Mouse (Mus musculus) C2C12 (cell line): Measurements from ENCODE around the gene Pim1. TPM values are rescaled to one million over a fixed set of nuclear protein-coding genes. Genes with fewer than 3 reads are reported as not detected.
"Not testable (repeated sequence)": the region's sequence is repeated elsewhere in the genome, so short reads cannot be mapped to it uniquely, and the experiment has no call there.

Source experiments
- H3K27me3 ChIP-seq: one replicate; pipeline ENCODE4 v1.6.1; 2011; ENCODE audit not compliant: control insufficient read depth, insufficient read depth, insufficient read length
- H3K36me3 ChIP-seq: one replicate; pipeline ENCODE4 v1.6.1; 2011; ENCODE audit not compliant: control insufficient read depth, insufficient read depth
- H3K4me3 ChIP-seq: one replicate; pipeline ENCODE4 v1.5.1; 2011; ENCODE audit warnings: mild to moderate bottlenecking, control low read depth; ENCODE audit not compliant: poor library complexity, insufficient read depth, severe bottlenecking
- H3K79me2 ChIP-seq: one replicate; pipeline ENCODE4 v1.6.1; 2011; ENCODE audit not compliant: control insufficient read depth, insufficient read depth
- H3K79me3 ChIP-seq: one replicate; pipeline ENCODE4 v1.6.1; 2011; ENCODE audit warnings: low read depth, control low read depth
- H3ac ChIP-seq: one replicate; pipeline ENCODE3; 2011; ENCODE audit warnings: low read depth; ENCODE audit not compliant: control insufficient read depth, insufficient read length
- CEBPB ChIP-seq: IDR thresholded peaks from one replicate; pipeline ENCODE4 v1.6.1; 2011; ENCODE audit warnings: low read depth, mild to moderate bottlenecking, control low read depth, moderate library complexity
- CTCF ChIP-seq: IDR thresholded peaks from one replicate; pipeline ENCODE4 v1.5.1; 2011; ENCODE audit not compliant: control insufficient read depth, insufficient read depth, insufficient read length
- FOSL1 ChIP-seq: IDR thresholded peaks from one replicate; pipeline ENCODE4 v1.8.0; 2011; ENCODE audit warnings: mild to moderate bottlenecking, low read length; ENCODE audit not compliant: poor library complexity, insufficient read depth, severe bottlenecking
- MAX ChIP-seq: IDR thresholded peaks from one replicate; pipeline ENCODE4 v1.6.1; 2011; ENCODE audit warnings: mild to moderate bottlenecking, control low read depth
- MYOD1 ChIP-seq: IDR thresholded peaks from one replicate; pipeline ENCODE4 v1.6.1; 2011; ENCODE audit warnings: low read depth; ENCODE audit not compliant: control insufficient read depth, insufficient read length
- MYOG ChIP-seq: IDR thresholded peaks from one replicate; pipeline ENCODE4 v1.6.1; 2011; ENCODE audit not compliant: control insufficient read depth, insufficient read length; ENCODE audit errors: extremely low read depth
- USF1 ChIP-seq: IDR thresholded peaks from one replicate; pipeline ENCODE4 v1.6.1; 2011; ENCODE audit warnings: low read depth, mild to moderate bottlenecking, control low read depth, moderate library complexity
- polyA plus RNA-seq: library from polyadenylated mRNA; unstranded; fragments of >200 nt; fragmentation: generic; extraction: Trizol; gene quantifications from one replicate; pipeline ENCODE4 v1.2.1, GENCODE M21; 2012; ENCODE audit warnings: missing spikeins

Gene Pim1
- polyA plus RNA-seq, 1 experiment = 4.8 TPM

DNA sequence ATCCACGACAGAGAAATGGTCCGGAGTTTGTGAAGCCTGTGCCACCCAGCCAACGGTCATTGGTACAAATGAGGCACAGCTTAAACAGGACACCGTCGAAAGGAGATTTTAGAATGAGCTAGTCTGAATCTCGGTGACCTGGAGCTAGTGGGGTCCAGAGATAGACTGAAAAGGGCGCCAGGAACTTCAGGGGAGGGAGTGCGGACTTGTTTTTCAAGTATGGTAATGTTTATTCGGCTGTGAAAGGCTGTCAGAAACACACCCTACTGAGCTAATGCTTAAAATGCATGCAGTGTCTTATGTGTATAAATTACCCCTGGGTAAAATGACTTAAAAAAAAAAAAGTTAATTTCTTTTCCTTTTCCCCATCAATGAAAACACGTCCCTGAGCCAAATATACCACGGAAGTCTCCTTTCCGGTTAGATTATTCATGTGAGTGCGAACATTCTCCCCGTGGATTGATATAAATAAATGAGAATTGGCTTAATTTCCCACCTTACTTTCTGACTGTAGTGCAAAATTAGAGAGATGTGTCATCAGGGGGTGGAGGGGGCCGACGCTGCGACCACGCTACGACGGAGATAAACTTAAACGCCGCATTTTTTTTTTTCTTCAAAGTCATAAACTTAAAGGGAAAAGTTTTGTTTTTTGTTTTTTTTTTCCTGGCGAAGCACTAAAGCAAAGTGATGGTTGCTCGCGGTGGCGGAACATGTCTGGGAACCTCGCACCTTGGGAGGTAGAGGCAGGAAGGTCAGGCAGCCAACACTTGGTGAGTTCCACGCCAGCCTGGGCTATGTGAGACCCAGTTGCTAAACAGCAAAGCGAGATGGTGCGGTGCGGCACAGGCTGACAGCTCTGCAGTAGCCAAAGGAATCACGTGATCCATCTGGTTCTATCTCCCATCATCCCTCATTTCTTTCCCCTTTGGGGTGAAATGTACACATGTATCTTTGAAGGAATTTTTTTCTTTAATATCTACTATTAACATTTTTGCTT, 12.4 kb downstream of the Pim1 start:
- Histone ChIP-seq H3K36me3 (no peaks in the 10 kb centered on the region), H3K27me3 (no peaks in the 10 kb centered on the region), H3K4me3 (no peak overlapping the region), H3K79me2 (no peaks in the 10 kb centered on the region), H3ac (no peak overlapping the region), H3K79me3 (no peaks in the 10 kb centered on the region)
- TF ChIP-seq USF1 (peak; percentile 33), MYOD1 (no peak), MYOG (no peak), FOSL1 (no peak), MAX (no peak), CEBPB (no peak), CTCF (no peak)

GRCm38 (mm10) chr17:29503700-29504099, 13.1 kb downstream of the Pim1 start:
- no peaks in the 10 kb centered on the region for H3K79me3 ChIP-seq
- H3K27me3 ChIP-seq = no peaks in the 10 kb centered on the region
- no peaks in the 10 kb centered on the region for H3K79me2 ChIP-seq
- no peaks in the 10 kb centered on the region for H3K36me3 ChIP-seq
- no peak overlapping the region for H3K4me3 ChIP-seq
- no peak overlapping the region for H3ac ChIP-seq
- TF ChIP-seq FOSL1 (no peak), CEBPB (no peak), CTCF (no peak), MYOG (no peak), MAX (no peak), MYOD1 (no peak), USF1 (no peak)

DNA sequence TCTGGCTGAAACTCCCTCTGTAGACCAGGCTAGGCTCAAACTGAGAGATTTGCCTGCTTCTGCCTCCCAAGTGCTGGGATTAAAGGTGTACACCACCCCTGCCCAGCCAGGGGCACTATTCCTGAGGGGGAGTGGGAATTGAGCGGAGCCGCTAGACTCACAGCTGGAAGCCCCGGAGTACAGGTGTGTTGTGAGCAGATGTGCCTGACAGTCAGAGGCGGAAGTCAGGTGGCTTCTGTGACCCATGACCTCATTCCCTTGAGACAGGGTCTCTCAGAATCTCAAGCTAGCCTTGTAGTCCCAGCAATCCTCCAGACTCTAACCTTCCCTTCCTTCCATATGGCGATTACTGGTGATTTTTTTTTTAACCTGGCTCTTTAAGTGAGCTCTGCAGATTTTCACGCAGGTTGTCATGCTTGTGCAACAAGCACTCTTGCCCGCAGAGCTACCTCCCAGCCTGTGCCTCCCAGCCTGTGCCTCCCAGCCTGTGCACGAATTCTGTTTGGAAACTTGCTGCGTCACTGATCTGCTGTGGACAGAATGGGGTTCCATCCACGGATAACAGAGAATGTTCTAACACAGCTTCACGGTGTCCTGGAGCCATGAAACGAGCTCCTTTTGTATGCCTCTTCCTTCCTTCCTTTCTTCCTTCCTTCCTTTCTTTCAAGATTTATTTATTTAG, 18.5 kb downstream of the Pim1 start:
- H3K79me2 ChIP-seq = no peaks in the 10 kb centered on the region
- no peaks in the 10 kb centered on the region for H3K27me3 ChIP-seq
- H3K4me3 ChIP-seq = no peak overlapping the region
- H3K79me3 ChIP-seq = no peaks in the 10 kb centered on the region
- no peak for TF ChIP-seq CEBPB
- no peak overlapping the region for H3ac ChIP-seq
- H3K36me3 ChIP-seq = no peaks in the 10 kb centered on the region

GRCm38 (mm10) chr17:29510691-29511090, 20.1 kb downstream of the Pim1 start:
- Histone ChIP-seq H3K4me3 (no peak overlapping the region), H3K36me3 (no peaks in the 10 kb centered on the region), H3K79me3 (no peaks in the 10 kb centered on the region), H3K79me2 (no peaks in the 10 kb centered on the region), H3ac (no peak overlapping the region), H3K27me3 (no peaks in the 10 kb centered on the region)
- TF ChIP-seq CEBPB = no peak
- no peak for TF ChIP-seq MYOD1
- no peak for TF ChIP-seq CTCF
- no peak for TF ChIP-seq FOSL1
- no peak for TF ChIP-seq MAX
- no peak for TF ChIP-seq USF1
- TF ChIP-seq MYOG = no peak

GRCm38 (mm10) chr17:29513044-29513730, 22.6 kb downstream of the Pim1 start:
- Histone ChIP-seq H3K4me3 (no peak overlapping the region), H3ac (no peak overlapping the region), H3K27me3 (no peaks in the 10 kb centered on the region), H3K79me2 (no peaks in the 10 kb centered on the region), H3K36me3 (no peaks in the 10 kb centered on the region), H3K79me3 (no peaks in the 10 kb centered on the region)
- TF ChIP-seq CTCF (peak; percentile 72), MYOG (no peak), USF1 (no peak)

GRCm38 (mm10) chr17:29514435-29514834, 23.9 kb downstream of the Pim1 start:
- no peaks in the 10 kb centered on the region for H3K79me2 ChIP-seq
- no peaks in the 10 kb centered on the region for H3K27me3 ChIP-seq
- H3ac ChIP-seq = no peak overlapping the region
- no peaks in the 10 kb centered on the region for H3K79me3 ChIP-seq
- peak; percentile 47 for TF ChIP-seq CTCF
- TF ChIP-seq CEBPB = no peak
- no peak overlapping the region for H3K4me3 ChIP-seq
- no peaks in the 10 kb centered on the region for H3K36me3 ChIP-seq

GRCm38 (mm10) chr17:29518665-29519064, 28.1 kb downstream of the Pim1 start:
- H3K4me3 ChIP-seq, H3K27me3 ChIP-seq, H3ac ChIP-seq, H3K36me3 ChIP-seq, H3K79me3 ChIP-seq, H3K79me2 ChIP-seq: not testable (repeated sequence)
